Mouse (Mus musculus) embryonic stem cell, embryonic (primary cell): Measurements from ENCODE around the gene Pdgfa.

Experiments
- CTCF ChIA-PET, 4 experiments: fragments of 300-600 bp in 2 of 4; fragments of 350-600 bp in 2 of 4; sonication (Branson Sonifier 250); formaldehyde crosslinking; loops; one replicate each; lab custom pipeline; 2022; ENCODE audit warnings: inconsistent platforms in 2 of 4; lab: Charles Lee
- POLR2A ChIA-PET, 4 experiments: fragments of 300-600 bp in 2 of 4; fragments of 350-600 bp in 2 of 4; sonication (Branson Sonifier 250); formaldehyde crosslinking; loops; one replicate each; lab custom pipeline; 2022; ENCODE audit warnings: antibody characterized with exemption in 4 of 4, inconsistent platforms in 1 of 4; lab: Charles Lee

Pdgfa gene

GRCm38 (mm10) chr5:138999716-139000115 is 2.5 kb upstream of the Pdgfa start:
- CTCF ChIA-PET: no interaction called here
- POLR2A ChIA-PET: interaction anchor here in 2 of 4 experiments (1.4 to 7.5 kb wide), 9 partner anchors 8 to 252 kb away, joined by 4 to 110 read pairs (median 33); partner anchors contain the start of gene Get4 (in 1 of the 2)

- CTCF ChIA-PET: interaction anchor here (0.6 to 2.4 kb wide), 12 partner anchors 10 to 922 kb away, joined by 3 to 11 read pairs (median 3); no protein-coding TSS in a partner anchor
Observed at GRCm38 (mm10) chr5:138997936-138998580, 888 bp upstream of the Pdgfa start.

GRCm38 (mm10) chr5:138996322-138997073 is 672 bp downstream of the Pdgfa start:
- ChIA-PET CTCF (interaction anchor here (0.5 to 2.4 kb wide), 12 partner anchors 9 to 1783 kb away, joined by 3 to 11 read pairs (median 3); no protein-coding TSS in a partner anchor), POLR2A (interaction anchor here in 3 of 4 experiments (0.6 to 7.5 kb wide), 76 partner anchors 9 to 1210 kb away, joined by 3 to 110 read pairs (median 4); partner anchors contain the start of genes Get4 (in 2 of the 3), Prkar1b (in 2 of the 3), Sun1 (in 2 of the 3) and A430033K04Rik (in 1 of the 3))

More at GRCm38 (mm10) chr5:138997936-138998580, 888 bp upstream of the Pdgfa start:
- POLR2A ChIA-PET: interaction anchor here (0.5 to 7.5 kb wide), 68 partner anchors 7 to 917 kb away, joined by 3 to 110 read pairs (median 4); partner anchors contain the start of genes Get4 (in 2 of the 4), Prkar1b (in 2 of the 4), Dnaaf5 (in 1 of the 4) and Gm5294 (in 1 of the 4)

- POLR2A ChIA-PET: interaction anchor here in 3 of 4 experiments (0.6 to 7.5 kb wide), 53 partner anchors 9 to 741 kb away, joined by 3 to 110 read pairs (median 4); partner anchors contain the start of genes Fam20c (in 2 of the 3), Get4 (in 2 of the 3), Sun1 (in 2 of the 3) and A430033K04Rik (in 1 of the 3)
- CTCF ChIA-PET: interaction anchor here (0.5 to 2.4 kb wide), 11 partner anchors 8 to 1783 kb away, joined by 3 to 11 read pairs (median 3); no protein-coding TSS in a partner anchor
Observed at GRCm38 (mm10) chr5:138995721-138996311, 1.4 kb downstream of the Pdgfa start.

GRCm38 (mm10) chr5:138994786-138995720 is 2.1 kb downstream of the Pdgfa start:
- ChIA-PET POLR2A (interaction anchor here in 3 of 4 experiments (0.6 to 7.5 kb wide), 31 partner anchors 8 to 489 kb away, joined by 3 to 126 read pairs (median 5); partner anchors contain the start of genes Dnaaf5 (in 1 of the 3), Fam20c (in 1 of the 3), Get4 (in 1 of the 3) and Prkar1b (in 1 of the 3)), CTCF (interaction anchor here (0.5 to 1.3 kb wide), 7 partner anchors 12 to 466 kb away, joined by 3 to 6 read pairs (median 3); no protein-coding TSS in a partner anchor)

GRCm38 (mm10) chr5:138994108-138994785 is 2.9 kb downstream of the Pdgfa start:
- POLR2A ChIA-PET: interaction anchor here in 3 of 4 experiments (0.6 to 7.5 kb wide), 19 partner anchors 11 to 490 kb away, joined by 3 to 126 read pairs (median 4); partner anchors contain the start of genes Dnaaf5 (in 1 of the 3), Fam20c (in 1 of the 3), Get4 (in 1 of the 3) and Prkar1b (in 1 of the 3)

GRCm38 (mm10) chr5:138993371-138994107 is 3.6 kb downstream of the Pdgfa start:
- ChIA-PET POLR2A (interaction anchor here in 3 of 4 experiments (0.6 to 7.5 kb wide), 14 partner anchors 10 to 226 kb away, joined by 3 to 126 read pairs (median 6); partner anchors contain the start of genes Dnaaf5 (in 1 of the 3) and Prkar1b (in 1 of the 3)), CTCF (interaction anchor here in 3 of 4 experiments (0.6 to 1.3 kb wide), 3 partner anchors 14 to 718 kb away, joined by 3 read pairs; no protein-coding TSS in a partner anchor)

More at GRCm38 (mm10) chr5:138994108-138994785, 2.9 kb downstream of the Pdgfa start:
- CTCF ChIA-PET: interaction anchor here in 3 of 4 experiments (0.5 to 1.3 kb wide), 6 partner anchors 13 to 719 kb away, joined by 3 to 4 read pairs (median 3); no protein-coding TSS in a partner anchor

- POLR2A ChIA-PET: interaction anchor here in 3 of 4 experiments (0.8 to 7.5 kb wide), 19 partner anchors 7 to 162 kb away, joined by 3 to 126 read pairs (median 7); partner anchors contain the start of genes Dnaaf5 (in 1 of the 3) and Prkar1b (in 1 of the 3)
- CTCF ChIA-PET: no interaction called here
Observed at GRCm38 (mm10) chr5:138992611-138993370, 4.4 kb downstream of the Pdgfa start.

GRCm38 (mm10) chr5:138991734-138992133 is 5.4 kb downstream of the Pdgfa start:
- POLR2A ChIA-PET: interaction anchor here (0.6 to 5.6 kb wide), 53 partner anchors 8 to 1307 kb away, joined by 3 to 126 read pairs (median 4); partner anchors contain the start of genes Dnaaf5 (in 2 of the 4), Prkar1b (in 2 of the 4), Agfg2 (in 1 of the 4) and Get4 (in 1 of the 4)

GRCm38 (mm10) chr5:138990659-138991380 is 6.3 kb downstream of the Pdgfa start:
- ChIA-PET CTCF (interaction anchor here in 3 of 4 experiments (0.5 to 1.5 kb wide), 6 partner anchors 10 to 1892 kb away, joined by 4 to 10 read pairs (median 5); no protein-coding TSS in a partner anchor), POLR2A (interaction anchor here (0.6 to 5.6 kb wide), 40 partner anchors 9 to 735 kb away, joined by 3 to 126 read pairs (median 5); partner anchors contain the start of genes Dnaaf5 (in 1 of the 4), Get4 (in 1 of the 4), Lamtor4 (in 1 of the 4) and Prkar1b (in 1 of the 4))

More at GRCm38 (mm10) chr5:138991734-138992133, 5.4 kb downstream of the Pdgfa start:
- CTCF ChIA-PET: interaction anchor here in 3 of 4 experiments (0.6 to 1.5 kb wide), 7 partner anchors 9 to 1339 kb away, joined by 3 to 6 read pairs (median 4); no protein-coding TSS in a partner anchor

- ChIA-PET CTCF (interaction anchor here in 1 of 4 experiments (0.7 kb wide), 1 partner anchor 60 kb away, joined by 3 read pairs; no protein-coding TSS in a partner anchor), POLR2A (interaction anchor here in 2 of 4 experiments (1.1 to 5.6 kb wide), 6 partner anchors 8 to 231 kb away, joined by 4 to 126 read pairs (median 19); partner anchors contain the start of gene Sun1 (in 1 of the 2))
Observed at GRCm38 (mm10) chr5:138989567-138989966, 7.6 kb downstream of the Pdgfa start.

GRCm38 (mm10) chr5:138988764-138989163 is 8.4 kb downstream of the Pdgfa start:
- ChIA-PET CTCF (interaction anchor here in 1 of 4 experiments (0.5 kb wide), 1 partner anchor 355 kb away, joined by 3 read pairs; no protein-coding TSS in a partner anchor), POLR2A (interaction anchor here in 2 of 4 experiments (3.5 to 12.1 kb wide), 3 partner anchors 8 to 13 kb away, joined by 19 to 110 read pairs (median 20); partner anchors contain the start of gene Pdgfa (in 2 of the 2))
